Mouse (Mus musculus) CD4-positive, CD25-positive, alpha-beta regulatory T cell, adult 4 months (primary cell): Measurements from ENCODE around the gene Cd79b. TPM values are rescaled to one million over a fixed set of nuclear protein-coding genes. Genes with fewer than 3 reads are reported as not detected.
A peak's percentile ranks its signal among the peaks of the same experiment; 100 is the strongest.
"Not testable (repeated sequence)": the region's sequence is repeated elsewhere in the genome, so short reads cannot be mapped to it uniquely, and the experiment has no call there.

Experiments
- ATAC-seq: one replicate; pipeline ENCODE4 v1.8.0; 2017
- polyA plus RNA-seq, 2 experiments: library from polyadenylated mRNA; unstranded; fragments of 100-300 nt; shearing (Covaris generic); gene quantifications; one replicate each; pipeline ENCODE4 v1.2.1; 2017

Cd79b gene
- 10 to 100 TPM; 44.8 to 77.1 TPM for polyA plus RNA-seq

- peak; percentile 37 for ATAC-seq
Measured at GRCm38 (mm10) chr11:106314333-106314812, at the start of gene Cd79b. Gene Cd79b (minus strand): TSS chr11:106314762.

GRCm38 (mm10) chr11:106359350-106359749 lies 44.8 kb upstream of the Cd79b start:
- ATAC-seq, result no peak

DNA sequence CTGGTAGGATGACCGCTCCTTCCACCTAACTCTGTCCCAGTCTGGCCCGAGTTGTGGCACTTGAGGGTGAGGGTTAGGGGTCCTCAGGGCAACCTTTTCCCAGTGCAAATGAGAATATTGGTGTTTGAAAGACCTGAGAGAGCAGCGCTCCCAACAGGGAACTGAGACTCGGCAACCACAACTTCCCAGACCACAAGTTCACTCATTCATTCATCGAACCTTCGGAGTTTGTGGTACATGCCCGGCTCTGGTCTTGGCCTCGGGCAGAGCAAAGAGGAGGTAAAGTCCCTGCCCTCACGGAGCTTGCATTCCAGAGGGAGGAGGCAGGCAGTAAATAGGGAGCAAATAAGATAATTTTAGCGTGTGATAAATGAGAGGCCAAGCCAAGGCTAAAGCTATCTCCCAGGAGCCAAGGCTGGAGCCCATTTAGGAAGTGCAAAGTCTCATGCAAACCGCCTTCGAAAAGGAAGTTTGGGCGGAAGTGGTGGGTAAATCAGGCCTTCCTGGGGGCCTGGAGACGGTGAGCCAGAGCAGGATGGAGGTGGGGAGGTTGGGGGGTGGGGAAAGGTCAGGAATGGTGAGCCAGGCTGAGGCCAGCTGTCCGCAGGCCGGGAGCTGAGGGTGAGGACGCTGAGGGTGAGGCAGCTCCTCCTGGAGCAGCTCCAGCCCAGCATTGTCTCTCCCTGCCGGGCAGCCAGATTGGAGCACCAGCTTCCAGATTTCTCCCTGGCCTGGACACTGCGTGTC lies 41.0 kb upstream of the Cd79b start:
- ATAC-seq, result no peak

- no peak for ATAC-seq
Measured at GRCm38 (mm10) chr11:106354181-106354580, 39.6 kb upstream of the Cd79b start.

DNA sequence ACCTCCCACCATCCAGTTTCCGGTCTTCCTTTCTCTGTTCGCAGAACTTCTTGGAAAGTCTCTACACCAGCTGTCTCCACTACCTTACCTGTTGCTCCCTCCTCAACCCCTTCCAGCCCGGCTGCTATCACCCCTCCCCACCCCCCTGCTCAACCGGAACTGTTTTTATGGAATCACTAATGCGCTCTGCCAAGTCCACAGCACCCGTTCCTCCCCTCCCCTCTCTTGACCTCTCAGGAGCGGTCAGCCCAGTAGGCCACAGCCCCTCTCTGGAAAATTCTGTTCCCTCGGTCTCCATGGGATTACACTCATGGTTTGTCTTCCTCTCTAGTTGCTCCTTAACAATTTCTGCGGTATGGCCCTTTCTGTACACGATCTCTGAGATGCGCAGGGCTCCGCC lies 38.6 kb upstream of the Cd79b start, which contains the start of gene Scn4a:
Gene Scn4a, minus strand, starts transcription at position 101 of the 400 bp plus-strand sequence.
- ATAC-seq, result no peak

GRCm38 (mm10) chr11:106351941-106352340 lies 37.4 kb upstream of the Cd79b start:
- ATAC-seq, result peak; percentile 89

GRCm38 (mm10) chr11:106351253-106351652 lies 36.7 kb upstream of the Cd79b start:
- ATAC-seq, result no peak

DNA sequence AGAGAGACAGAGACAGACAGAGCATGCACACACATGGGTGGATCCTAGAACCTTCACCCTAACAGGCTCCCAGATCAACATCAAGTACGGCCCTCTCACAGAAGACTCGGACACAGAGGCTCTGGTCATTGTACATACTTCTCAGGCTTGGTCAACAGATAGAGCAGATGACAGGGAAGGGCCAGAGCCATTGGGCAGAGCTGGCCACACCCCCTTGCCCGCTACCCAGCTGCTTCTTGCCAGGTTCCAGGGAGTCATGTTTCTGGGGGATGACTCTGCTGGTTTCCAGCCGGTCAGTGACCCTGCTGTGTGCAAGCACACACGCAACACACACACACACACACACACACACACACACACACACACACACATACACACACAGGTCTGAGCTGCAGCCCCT lies 36.3 kb upstream of the Cd79b start:
- ATAC-seq, result no peak

GRCm38 (mm10) chr11:106349772-106350171 lies 35.2 kb upstream of the Cd79b start:
- no peak for ATAC-seq

DNA sequence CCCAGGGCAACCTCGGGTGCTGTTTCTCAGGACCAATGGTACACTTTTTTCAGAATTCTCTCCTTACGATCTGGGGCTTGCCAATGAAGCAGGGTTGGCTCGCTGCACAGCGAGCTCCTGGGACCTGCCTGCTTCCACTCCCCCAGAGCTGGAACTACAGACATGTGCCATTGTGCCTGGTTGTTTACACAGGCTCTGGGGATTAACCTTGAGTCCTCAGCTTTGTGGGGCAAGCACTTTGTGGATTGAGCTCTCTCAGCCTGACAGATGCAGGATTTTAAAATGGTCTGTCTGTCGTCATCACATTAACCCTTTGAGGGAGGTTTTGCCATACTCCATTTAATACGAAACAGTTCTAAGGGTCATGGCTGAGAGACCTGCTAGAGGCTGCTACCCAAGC lies 30.3 kb upstream of the Cd79b start:
- no peak for ATAC-seq

DNA sequence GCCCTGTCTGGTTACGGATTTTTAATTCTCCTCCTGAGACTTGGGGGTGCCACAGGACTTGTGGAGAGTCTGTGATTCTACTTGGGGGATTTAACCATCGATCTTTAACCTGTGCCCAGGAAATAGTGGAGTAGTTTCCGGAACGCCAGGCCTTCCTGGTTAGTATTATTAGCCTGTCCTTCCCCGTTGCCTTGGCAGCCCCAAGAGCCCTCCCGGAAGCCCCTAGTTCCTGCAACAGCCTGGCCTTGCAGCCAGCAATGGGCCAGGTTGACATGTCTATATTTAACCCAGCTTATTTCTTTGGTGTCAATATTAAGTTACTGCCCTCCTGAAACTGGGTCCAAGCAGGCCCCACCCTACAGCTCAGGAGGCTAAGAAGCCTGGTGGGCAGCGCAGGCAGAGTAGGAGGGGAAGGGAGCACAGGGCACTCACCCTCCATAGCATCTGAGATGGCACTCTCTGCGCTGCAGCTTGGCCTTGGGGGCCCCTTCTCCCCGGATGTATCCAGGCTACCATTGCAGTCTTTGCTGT lies 26.5 kb upstream of the Cd79b start:
- ATAC-seq, result no peak

GRCm38 (mm10) chr11:106339323-106339722 lies 24.8 kb upstream of the Cd79b start:
- ATAC-seq, result not testable (repeated sequence)

GRCm38 (mm10) chr11:106338870-106339269 lies 24.3 kb upstream of the Cd79b start:
- no peak for ATAC-seq

DNA sequence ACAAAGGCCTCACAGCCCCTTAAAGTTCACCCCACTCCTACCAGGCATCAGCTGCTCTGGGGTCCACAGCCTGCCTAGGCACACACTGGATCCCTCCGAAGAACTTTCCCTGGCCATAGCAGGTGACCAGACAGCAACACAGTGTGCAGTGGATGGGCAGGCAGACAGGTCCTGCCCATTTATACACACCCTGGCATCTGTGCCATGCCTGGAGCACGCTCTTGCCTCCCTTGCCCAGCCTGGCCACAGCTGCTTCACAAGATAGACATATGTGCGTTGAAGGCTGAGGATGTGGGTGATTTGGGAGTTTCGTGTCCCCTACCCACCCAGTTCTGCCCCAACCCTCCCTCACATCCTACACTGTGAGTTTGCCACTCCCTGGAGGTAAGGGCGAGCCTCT lies 23.5 kb upstream of the Cd79b start:
- ATAC-seq, result no peak

GRCm38 (mm10) chr11:106334066-106334465 lies 19.5 kb upstream of the Cd79b start:
- ATAC-seq, result no peak

- ATAC-seq, result no peak
Measured at GRCm38 (mm10) chr11:106332458-106332857, 17.9 kb upstream of the Cd79b start.

- ATAC-seq, result peak; percentile 87
Measured at GRCm38 (mm10) chr11:106329682-106330081, 15.1 kb upstream of the Cd79b start.

GRCm38 (mm10) chr11:106329128-106329527 lies 14.6 kb upstream of the Cd79b start:
- no peak for ATAC-seq

- no peak for ATAC-seq
Measured at GRCm38 (mm10) chr11:106328521-106328920, 14.0 kb upstream of the Cd79b start.

- no peak for ATAC-seq
Measured at GRCm38 (mm10) chr11:106326475-106326874, 11.9 kb upstream of the Cd79b start.

- peak; percentile 70 for ATAC-seq
Measured at GRCm38 (mm10) chr11:106325566-106326206, 11.1 kb upstream of the Cd79b start.

- ATAC-seq, result no peak
Measured at GRCm38 (mm10) chr11:106324858-106325257, 10.3 kb upstream of the Cd79b start.
